Mouse (Mus musculus) left cerebral cortex, postnatal 14 days (tissue): Measurements from ENCODE around the gene Crisp2. TPM values are rescaled to one million over a fixed set of nuclear protein-coding genes. Genes with fewer than 3 reads are reported as not detected.

Experiments
- DNase-seq, 2 experiments: peaks; one replicate each; pipeline ENCODE4 v3.0.0; 2021 to 2022; ENCODE audit warnings: low spot score in 2 of 2, mixed read lengths in 1 of 2
- intact Hi-C: fragments of 180-260 bp; cut with DNase I; formaldehyde crosslinking; loops from one replicate; pipeline ENCODE4 v1.15.1; 2025
- long read RNA-seq, 2 experiments: library from polyadenylated mRNA; stranded (forward); transcript quantifications; one replicate each; pipeline ENCODE4 v2.0.0; 2021
- total RNA-seq, 2 experiments: library from RNA; stranded (reverse); gene quantifications; 2 replicates each; pipeline ENCODE4 v1.2.3; 2021

Gene Crisp2
- total RNA-seq: not detected
- long read RNA-seq, experiment 1: 0 reads
- long read RNA-seq, experiment 2: 0 reads

DNA sequence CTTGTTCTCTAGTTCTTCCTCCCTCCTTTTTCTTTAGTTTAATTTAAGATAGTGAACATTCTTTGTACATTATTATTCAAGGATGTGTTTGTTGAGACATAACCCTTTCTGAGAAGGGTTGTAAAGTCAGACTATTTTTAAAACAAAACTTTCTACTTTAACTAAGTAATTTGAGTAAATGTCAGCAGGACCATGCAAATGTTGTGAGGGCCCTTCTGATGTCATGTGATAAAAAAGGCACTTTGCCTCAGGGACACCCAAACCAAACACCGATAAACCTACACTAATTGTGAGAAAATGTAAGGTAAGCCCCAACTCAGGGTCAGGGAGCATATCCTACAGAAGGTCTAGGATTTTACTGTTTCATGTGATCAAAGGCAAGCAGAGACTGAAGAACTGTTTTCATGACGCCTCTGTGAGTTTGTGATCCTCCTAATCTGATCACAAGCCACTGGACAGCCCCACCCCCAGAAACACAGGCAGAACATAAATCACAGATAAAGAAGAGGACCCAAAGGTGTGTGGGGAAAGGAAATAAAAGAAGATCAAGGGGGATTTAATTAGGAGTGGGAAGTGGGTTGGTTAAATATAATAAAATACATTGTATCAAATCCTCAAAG, at the start of gene Crisp2:
Gene Crisp2 (minus strand): TSS at position 51 of the 620 bp plus-strand sequence.
- no peak for DNase-seq
- intact Hi-C loops: no loop called here

DNA sequence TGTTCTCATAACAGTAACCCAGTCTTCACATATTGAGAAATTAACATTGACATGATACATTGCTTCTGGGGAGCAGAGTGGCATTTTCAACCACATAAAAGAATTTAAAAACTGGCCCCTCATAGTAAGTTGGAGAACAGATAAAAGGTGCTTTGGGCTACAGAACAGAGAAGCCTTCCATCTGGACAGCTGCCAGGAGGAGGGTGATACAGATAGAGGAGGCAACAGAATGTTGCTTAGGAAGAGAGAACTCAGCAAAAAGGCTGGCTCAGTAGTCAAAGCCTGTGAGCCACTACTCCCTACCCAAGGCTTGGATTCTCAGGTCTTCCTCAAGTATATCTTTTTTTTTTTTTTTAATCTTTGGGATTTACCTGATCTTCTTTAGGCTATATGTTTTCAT, 48.3 kb upstream of the Crisp2 start:
- intact Hi-C loops: no loop called here
- no peak for DNase-seq

DNA sequence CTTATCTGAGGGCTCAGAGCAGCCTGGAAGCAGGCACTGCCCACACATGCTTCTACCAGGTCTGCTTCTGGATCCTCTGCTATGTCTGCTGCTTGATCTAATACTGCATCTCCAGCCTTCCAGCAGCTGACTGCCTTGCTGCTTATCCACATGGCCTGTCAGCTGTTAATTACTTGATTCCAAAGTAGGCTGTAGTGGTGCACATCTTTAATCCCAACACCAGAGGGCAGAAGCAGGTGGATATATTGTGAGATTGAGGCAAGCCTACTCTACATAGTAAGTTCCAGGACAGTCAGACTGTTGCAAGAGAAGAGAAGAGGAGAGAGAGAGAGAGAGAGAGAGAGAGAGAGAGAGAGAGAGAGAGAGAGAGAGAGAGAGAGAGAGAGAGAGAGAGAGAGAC, 30.5 kb upstream of the Crisp2 start:
- intact Hi-C loops: no loop called here
- peak in 1 of 2 experiments; percentile 7 for DNase-seq

DNA sequence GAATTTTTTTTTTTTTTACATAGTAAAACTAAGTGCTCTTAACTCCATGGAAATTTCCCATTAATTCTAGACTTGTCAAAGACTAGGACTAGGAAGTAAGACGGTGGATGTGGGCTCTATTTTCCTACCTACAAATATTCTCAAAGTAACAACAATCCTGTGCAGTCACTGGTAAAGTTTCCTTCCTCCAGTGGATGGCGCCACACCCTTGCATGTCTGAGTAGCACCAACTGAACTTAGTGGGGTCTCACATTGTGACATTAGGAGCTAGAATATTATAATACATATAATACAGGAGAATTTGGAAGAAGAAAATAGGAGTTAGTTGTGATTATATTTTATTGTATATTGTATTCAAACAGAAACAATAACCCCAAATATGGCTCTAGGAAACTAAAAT, 25.1 kb upstream of the Crisp2 start:
- no peak for DNase-seq
- intact Hi-C loops: no loop called here

DNA sequence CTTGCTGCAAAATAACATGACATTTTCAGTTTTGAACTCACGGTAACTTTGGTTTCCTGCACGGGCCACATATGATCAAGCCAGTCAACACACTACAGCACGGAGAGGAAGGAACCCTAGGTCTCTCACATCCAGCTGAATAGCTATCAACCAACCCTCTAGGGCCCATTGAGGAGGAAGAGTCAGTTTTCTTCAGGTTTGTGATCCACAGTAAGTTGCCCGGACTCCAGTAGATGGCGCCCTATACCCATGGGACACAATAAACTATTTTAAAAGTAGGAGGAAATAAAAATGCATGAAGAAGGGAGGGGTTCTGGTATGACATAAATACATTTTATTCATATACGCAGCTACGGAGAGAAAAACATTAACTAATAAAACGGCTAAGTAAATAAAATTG, 17.7 kb upstream of the Crisp2 start:
- intact Hi-C loops: no loop called here
- peak; percentile 16 to 18 for DNase-seq

DNA sequence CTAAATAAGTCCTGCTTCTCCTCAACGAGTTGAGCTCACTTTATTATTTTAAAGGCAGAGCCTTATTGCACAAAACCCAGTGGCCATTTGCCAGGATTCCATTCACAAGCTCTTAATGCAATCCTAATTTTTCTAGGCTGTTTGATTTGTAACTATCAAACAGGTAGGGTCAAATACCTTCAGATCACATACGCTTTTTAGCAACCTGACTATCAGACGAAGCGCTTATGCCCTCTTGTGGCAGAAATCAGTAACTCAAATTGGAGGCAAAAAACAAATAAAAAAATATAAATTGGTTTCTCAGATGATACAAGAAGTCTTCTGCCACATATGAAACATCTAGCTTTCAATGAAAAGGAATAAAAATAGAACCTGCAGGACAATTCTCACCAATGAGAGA, 17.0 kb upstream of the Crisp2 start:
- intact Hi-C loops: no loop called here
- peak; percentile 9 to 10 for DNase-seq

DNA sequence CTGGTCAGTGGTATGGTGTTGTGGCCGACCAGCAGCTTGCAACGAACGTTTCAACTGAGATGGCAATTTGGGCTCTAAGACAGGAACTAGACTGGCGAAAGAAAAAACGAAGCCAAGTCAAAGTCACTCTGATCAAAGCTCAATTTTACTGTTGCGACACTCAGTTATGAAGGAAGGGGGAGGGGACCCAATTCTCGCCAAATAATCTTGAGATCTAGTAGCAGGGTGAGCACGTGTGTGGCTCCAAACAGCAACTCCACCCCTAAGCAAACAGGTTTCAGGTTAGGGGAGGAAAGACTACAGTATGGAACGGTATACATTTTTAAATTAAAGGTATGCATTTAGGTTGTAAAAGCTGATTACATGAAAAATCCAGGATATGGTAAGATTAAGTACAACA, 14.7 kb upstream of the Crisp2 start:
- intact Hi-C loops: no loop called here
- DNase-seq: no peak

DNA sequence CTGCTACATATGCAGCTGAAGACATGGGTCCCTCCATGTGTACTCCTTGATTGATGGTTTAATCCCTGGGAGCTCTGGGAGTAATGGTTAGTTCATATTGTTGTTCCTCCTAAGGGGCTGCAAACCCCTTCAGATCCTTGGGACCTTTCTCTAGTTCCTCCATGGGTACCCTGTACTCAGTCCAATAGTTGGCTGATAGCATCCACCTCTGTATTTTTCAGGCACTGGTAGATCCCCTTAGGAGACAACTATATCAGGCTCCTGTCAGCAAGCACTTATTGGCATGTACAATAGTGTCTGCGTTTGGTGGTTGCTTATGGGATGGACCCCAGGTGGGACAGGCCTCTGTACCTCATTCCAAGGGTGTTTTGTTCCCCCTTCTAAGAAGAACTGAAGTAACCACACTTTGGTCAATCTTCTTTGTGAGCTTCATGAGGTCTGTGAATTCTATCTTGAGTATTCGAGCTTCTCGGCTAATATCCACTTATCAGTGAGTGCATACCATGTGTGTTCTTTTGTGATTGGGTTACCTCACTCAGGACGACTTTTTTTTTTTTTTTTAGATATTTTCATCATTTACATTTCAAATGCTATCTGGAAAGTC, 10.6 kb upstream of the Crisp2 start:
- intact Hi-C loops: no loop called here
- no peak for DNase-seq

DNA sequence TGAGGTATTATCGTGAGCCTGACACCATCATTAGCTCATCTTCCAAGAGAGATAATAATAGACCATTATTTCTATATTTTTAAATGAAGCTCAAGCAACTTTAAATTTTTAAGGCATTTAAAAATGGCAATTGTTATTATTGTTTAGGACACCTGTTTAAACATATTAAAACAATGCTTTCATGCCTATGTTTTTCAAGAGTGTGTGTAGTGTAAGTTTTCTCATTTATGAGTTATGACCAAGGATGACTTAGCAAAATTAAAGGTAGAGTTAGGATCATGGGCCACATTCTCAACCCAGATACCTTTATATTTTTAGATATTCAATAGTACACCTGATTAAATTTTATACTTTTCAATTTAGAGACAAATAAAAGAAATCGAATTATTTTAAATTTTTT, 5.5 kb upstream of the Crisp2 start:
- intact Hi-C loops: no loop called here

DNA sequence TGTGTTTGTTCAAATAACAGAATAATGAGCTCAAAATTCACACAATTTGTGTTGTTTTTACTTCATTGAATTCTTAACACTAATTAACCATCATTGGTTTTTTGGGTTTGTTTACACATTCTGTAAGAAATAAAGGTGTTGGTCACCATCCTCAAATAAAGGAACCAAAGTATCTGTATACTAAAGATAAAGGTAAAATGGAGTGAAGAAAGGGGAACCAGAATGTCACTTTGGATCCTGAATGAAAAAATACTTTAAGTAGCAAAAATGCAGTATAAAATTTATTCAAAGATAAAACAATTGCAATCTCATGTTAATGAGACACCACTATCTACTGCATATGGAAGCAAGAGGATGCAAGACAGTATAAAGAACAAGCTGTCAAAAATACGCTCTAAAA, 4.8 kb upstream of the Crisp2 start:
- no peak for DNase-seq
- intact Hi-C loops: no loop called here

More for the DNA sequence above, 5.5 kb upstream of the Crisp2 start:
- DNase-seq: no peak

DNA sequence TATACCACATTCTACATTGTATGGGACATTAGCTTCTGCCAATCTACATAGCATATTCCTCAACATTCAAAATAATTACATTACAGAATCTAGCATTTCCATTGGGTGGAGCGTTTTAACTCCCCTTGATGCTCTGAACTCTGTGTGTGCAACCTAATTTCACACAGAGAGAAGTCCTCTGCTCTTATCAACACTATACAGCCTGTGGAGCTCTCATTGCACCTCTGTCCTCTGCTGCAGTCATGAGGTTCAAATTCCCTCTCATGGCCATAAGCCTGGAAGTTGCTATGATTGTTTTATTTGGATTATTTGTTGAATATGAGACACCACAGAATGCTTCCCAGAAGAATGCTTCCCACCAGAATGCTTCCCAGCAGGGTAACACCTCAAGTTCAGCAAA, 4.1 kb upstream of the Crisp2 start, which contains the start of gene Rhag:
Gene Rhag (plus strand): TSS at position 193 of the 400 bp plus-strand sequence.
- no peak for DNase-seq
- intact Hi-C loops: no loop called here

DNA sequence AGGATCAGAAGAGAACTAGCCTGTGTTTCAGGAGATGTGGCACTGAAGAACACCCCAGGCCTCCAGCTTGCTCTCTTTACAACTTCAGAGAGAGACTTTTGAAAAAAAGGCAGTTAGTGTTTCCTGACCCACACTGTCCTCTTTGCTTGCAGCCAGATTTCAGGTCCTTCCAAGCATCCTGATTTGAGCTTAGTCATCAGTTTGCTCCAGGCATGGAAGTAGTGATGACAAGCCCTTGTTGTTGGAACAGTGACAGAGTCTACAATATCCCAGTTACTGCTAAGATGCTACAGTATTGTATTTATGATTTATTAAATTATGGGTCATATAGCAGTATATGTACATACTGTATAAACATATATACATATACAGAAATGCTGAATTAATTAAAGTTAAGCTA, 1.3 kb upstream of the Crisp2 start:
- no peak for DNase-seq
- intact Hi-C loops: no loop called here

DNA sequence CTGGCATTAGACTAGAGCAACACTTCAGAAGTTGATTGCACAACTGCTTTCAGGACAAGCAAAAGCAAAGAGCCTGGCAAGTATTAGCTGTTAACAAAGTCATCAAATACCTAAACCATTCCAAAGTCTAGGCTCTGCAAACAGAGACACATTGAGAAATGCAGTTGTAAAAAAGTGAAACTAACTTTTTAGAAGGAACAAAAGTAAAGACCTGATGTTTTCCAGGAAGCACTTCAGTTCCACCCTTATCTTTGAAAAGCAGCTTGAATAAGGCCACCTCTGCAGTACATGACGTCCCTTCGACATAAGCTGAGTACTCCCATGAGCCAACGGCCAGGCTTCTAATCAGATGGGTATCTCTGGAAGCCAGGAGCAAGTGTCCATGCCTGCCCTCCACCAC, 253 bp downstream of the Crisp2 start:
- DNase-seq: no peak
- intact Hi-C loops: no loop called here

DNA sequence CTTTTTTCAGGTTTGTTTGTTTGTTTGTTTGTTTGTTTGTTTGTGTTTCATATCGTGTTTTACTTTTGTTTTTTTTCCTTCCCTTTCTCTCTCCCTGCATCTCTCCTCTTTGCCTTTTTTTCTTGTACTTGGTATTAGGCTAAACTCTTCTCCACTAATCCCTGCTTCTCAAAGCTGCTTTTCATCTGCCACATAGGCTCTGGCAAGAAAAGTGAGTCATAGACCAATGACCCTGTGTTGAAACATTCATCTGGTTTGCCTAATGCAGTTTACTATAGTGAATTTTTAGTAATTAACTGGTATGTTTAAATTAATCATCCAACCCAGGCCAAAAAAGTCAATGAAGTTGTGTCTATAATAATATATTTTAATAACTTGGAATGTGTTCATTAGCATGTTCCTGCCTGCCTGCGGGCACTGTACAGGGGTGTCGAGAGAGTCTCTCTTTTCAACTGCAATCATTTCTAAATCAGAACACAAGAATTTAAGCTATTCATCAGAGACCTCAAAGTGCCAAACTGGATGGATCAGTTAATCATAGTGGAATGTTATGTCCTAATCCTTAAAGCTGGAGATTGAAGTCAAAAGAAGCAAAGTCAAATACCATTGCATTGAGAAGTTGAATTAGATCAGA, 4.0 kb downstream of the Crisp2 start:
- no peak for DNase-seq

DNA sequence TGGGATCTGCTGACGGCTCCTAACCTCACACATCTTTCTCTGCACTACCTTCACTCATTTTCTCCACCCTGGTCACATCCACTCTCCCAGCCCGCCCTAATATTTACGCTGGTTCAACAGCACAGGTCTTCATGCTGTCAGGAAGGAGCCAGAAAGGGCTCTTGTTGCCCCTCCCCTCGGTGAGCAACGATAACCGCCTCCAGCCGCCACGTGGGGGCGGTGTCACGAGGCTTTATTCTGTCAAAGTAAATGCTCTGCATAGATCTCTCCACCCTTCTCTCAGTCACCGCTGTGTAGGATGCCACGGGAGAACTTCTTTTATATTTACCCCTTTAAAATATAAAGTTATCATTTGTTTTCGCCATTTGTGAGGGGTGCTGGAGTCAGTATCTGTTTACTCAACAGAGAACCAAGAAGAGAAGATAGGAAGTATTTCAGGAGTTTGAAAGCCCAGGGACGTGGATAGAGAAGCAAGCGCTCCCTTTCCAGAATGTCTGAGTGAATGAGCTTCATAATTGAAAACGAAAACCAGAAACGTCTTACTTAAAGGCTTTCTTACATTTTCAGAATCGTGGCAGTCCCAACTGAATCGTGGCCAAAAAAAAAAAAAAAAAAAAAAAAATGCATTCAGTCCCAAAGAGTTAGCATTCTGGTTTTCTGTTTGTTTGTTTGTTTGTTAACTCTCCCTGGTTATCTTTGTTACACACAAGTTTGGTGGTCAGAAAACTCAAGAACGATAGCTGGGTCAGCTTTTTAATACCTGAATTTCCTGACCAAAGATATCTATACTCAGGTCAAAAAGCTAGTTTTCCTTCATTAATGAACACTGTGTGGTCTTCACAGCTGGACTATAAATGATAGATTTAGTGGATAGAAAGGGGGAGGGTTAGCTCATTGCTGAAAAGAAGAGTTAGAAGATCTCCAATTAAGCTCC, 12.6 kb downstream of the Crisp2 start:
- intact Hi-C loops: no loop called here
- DNase-seq: peak; percentile 3

More for the DNA sequence above, 4.0 kb downstream of the Crisp2 start:
- intact Hi-C loops: no loop called here

DNA sequence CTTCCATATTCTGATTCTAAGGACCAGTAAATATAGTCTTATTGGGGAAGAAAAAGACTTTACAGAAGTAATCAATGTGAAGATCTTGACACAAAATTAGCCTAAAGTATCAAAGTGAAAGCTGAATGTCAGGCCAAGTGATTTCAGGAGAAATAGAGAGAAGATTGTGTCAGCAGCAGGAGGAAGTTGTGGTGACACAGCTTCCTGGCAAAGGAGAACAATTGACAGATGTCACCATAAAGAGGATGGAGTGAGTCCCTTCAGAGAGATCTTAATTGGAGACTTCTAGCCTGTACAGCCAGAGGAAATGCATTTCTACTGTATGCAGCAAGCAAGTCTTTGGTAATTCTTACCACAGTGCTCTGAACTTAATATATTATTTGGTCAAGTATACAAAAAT, 16.9 kb downstream of the Crisp2 start:
- intact Hi-C loops: no loop called here
- DNase-seq: no peak

DNA sequence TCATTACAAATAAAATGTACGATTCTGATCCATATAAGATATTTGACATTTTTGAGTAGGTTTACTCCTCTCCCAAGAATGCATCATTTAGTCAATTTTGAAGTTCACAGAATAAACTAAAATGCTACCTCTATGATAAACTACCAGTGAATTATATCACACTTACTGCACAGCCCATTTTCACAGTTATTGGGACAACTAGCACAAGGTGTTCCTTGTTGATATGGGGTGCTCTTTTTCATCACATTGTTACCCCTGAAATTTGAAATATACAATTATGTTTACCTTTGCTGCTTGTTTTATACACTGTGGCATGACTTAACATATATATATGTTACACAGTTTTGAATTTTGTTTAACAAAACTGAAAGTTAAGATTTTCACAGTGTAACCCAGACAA, 39.7 kb downstream of the Crisp2 start:
- no peak for DNase-seq
- intact Hi-C loops: no loop called here

DNA sequence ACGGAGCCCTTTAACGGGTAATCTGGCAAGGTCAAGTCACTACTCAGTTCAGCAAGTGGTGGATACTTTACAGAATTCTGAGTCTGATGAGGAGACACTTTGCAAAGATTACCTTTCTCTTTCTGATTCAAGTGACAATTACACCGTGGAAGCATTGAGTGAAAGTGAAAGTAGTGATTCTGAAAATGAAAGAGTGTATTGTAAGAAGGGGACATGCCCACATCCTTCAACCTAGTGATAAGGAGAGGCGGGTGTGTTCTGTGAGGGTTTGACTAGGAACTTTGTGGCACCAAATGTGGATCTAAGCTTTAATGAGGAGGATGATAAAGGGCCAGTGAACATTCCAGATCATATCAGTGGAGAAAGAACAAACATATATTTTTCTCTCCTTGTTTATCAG, 43.1 kb downstream of the Crisp2 start:
- DNase-seq: no peak
- intact Hi-C loops: no loop called here

DNA sequence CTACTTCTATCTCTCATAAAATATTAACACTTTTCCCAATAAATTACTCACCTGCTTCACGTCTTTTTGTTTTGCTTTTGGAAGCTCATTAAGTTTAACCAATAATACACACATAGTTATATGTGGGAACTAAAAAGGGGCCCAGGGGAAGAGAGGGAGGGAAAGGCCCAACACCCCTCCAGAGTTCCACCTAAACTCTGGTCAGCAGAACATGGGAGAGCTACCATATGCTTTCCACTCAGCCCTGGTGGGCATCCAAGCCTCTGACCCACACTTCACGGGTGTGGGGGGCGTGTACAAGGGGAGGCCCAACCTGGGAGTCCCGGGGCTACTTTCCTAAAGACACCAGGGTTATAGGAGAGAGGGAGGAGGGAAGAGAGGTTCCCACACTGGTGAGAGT, 75.1 kb downstream of the Crisp2 start:
- intact Hi-C loops: no loop called here
- DNase-seq: no peak

DNA sequence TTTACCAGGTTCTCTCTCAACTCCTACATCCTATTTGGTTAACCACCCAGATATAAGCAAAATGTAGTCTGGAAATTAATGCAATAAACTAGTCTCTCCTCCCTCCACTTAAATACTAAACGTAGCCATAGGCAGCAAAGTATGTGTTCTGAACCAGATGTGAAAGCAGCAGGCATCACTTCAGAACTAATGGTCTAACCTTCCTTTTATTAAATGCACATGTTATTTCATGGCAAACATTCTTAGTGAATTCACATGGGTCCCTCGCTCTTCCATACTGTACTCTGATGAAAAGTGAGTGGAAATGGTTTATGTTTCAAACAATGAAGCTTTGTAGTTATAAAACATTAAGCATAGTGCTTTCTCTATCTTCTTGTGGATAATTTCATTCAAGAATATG, 75.5 kb downstream of the Crisp2 start:
- no peak for DNase-seq
- intact Hi-C loops: no loop called here
